Mouse (Mus musculus) bone marrow macrophage, adult 2 months (primary cell): Measurements from ENCODE around the gene Chst11.

ENCODE experiments used
- CTCF ChIP-seq: IDR thresholded peaks from 2 replicates; pipeline ENCODE4 v1.5.1; 2012; ENCODE audit warnings: low read depth, mild to moderate bottlenecking, low read length, moderate library complexity
- POLR2A ChIP-seq: IDR thresholded peaks from 2 replicates; pipeline ENCODE4 v1.6.1; 2012; ENCODE audit warnings: mild to moderate bottlenecking, low read depth, low read length, borderline replicate concordance

- TF ChIP-seq CTCF (no peak), POLR2A (no peak)
Observed at GRCm38 (mm10) chr10:82935774-82936173, 49.5 kb upstream of the Chst11 start.
